Mouse (Mus musculus): ENCODE results near the gene Wfdc17.

DNA sequence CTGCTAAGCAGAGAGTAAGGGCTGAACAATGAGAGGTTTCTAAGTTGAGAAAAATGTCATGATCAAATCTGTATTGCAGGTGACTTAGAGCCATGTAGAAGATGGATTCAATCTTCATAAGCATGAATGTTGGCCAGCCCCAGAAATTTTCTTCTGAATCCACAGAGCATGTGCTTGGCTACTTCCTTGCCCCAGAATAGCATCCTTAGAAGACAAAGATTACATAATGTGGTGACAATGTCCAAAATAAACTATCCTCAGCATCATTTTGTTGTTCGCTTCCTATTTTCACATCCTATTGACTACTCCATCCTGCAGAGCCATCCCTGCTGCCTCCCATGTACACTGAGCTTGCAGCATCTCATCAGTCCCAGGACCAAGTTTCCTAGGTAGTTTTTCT is 28.1 kb upstream of the Wfdc17 start:
- no peak for TF ChIP-seq MAFK (IDR thresholded peaks at IDR 0.05; ENCODE audit: insufficient read depth, low read depth, low read length)
- no peak for TF ChIP-seq HCFC1 (IDR thresholded peaks at IDR 0.05; ENCODE audit: borderline replicate concordance, insufficient read depth, low read length)
- TF ChIP-seq CHD2 (IDR thresholded peaks at IDR 0.05; ENCODE audit: low read depth, low read length), result no peak
- TF ChIP-seq ZC3H11A (IDR thresholded peaks at IDR 0.05; ENCODE audit: borderline replicate concordance, low read depth, low read length), result no peak
- no peak for TF ChIP-seq ZNF384 (IDR thresholded peaks at IDR 0.05; ENCODE audit: low read depth, low read length)
